Mouse (Mus musculus): ENCODE results near the gene Kcnj14.

Kcnj14 gene

DNA sequence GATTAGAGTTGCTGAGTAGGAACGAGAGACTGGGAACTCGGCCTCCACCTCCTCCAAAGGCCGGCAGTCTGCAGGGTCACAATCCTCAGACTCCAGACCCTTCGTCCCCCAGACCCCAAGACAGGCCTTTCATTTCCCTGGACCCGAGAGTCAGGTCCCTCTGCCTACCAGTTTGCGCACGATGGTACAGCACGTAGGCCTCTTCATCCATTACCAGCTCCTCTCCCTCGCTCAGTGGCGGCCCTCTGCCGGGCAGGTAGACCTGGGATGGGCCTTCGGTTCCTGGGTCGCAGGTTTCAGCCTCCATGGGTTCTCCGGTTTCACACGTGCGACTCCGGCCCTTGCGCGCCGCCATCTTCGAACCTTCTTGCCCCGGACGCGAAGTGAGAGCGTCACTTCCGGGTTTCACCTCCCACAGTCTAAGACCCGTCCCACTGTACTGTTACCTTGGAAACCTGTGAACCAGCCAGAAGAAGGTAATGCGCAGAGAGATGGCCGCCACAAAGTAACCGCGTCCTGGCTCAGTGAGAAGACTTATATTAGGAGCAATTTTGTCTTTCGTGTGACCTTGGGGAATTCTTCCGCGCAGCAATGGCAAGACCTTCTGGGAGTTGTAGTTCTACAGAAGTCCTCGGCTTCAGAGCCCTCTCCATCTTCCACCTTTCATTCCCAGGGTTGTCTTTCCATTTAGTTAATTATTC lies 6.0 kb upstream of the Kcnj14 start, which contains the start of gene Grwd1:
Grwd1 (minus strand) TSS at position 518 of the 701 bp plus-strand sequence.
- peak; percentile 95 for DNase-seq

DNA sequence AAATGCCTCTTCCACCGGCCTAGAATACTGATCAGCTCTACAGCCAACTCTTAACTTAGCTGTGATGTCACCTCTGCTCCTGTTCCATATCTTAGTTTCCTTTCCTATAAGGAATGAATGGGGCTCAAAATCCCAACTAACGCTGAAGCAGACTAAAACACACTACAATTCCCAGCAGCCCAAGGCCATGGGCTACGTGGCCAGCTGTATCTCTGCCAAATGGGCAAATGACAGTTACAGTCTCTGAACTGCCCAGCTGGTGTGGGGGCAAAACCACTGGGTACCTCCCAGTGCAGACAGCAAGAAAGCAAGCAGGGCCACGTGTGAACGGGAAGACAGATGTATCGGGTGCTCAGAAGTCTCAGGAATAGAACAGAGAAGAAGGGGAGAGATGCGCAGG lies 2.0 kb upstream of the Kcnj14 start:
- DNase-seq, result no peak

DNA sequence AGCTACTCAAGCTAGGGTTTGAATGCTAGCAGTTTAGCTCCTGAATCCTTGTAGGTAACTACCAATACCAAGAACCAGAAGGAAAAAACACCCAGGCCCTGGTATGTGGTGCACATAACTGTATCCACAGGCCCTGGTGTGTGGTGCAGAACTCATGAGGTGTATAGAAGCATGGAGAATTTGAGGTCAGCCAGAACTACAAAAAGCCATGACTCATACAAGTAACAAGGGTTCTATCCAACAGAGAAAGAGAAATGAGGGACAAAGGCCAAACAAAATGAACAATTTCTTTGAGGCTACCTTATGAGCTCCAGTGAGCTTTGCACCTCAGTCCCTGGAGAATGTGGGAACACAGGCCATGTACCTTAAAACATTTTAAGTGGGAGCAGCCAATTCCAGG lies 3.7 kb downstream of the Kcnj14 start:
- DNase-seq, result no peak

DNA sequence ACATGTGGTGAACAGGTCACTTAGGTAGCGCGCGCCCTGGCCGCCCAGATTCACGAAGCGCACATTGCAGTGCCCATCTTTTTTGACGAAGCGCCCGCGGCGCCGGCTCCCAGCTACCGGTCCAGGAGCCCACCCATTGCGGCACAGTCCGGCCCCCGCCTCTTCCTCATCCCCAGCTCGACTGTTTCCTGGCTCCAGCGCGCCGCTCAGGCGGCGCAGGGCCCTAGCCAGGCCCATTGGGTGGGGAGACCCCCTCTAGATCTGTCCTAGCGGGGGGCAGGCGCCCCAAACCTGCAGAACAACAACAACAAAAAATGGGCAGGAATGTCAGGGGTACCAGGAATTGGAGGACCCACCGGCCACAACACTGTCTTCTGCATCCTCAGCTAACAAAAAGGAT lies 4.7 kb downstream of the Kcnj14 start:
- DNase-seq, result no peak

DNA sequence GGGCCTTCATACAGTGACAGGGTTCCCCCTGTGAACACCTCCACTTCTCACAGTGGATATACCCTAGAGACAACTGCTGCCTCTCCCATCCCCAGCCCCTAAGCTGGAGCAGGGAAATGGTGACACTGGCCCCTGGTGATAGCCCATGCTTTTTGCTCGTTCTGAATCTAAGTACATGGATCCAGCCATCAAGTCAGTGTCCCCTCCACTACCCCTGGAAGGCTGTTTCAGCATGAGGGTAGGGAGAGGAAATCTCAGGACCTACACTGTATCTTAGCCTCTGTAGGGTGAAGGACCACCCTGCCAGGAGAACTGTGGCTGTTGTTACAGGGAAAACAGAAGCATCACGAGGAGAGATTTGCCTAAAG lies 8.6 kb downstream of the Kcnj14 start:
- no peak for DNase-seq

DNA sequence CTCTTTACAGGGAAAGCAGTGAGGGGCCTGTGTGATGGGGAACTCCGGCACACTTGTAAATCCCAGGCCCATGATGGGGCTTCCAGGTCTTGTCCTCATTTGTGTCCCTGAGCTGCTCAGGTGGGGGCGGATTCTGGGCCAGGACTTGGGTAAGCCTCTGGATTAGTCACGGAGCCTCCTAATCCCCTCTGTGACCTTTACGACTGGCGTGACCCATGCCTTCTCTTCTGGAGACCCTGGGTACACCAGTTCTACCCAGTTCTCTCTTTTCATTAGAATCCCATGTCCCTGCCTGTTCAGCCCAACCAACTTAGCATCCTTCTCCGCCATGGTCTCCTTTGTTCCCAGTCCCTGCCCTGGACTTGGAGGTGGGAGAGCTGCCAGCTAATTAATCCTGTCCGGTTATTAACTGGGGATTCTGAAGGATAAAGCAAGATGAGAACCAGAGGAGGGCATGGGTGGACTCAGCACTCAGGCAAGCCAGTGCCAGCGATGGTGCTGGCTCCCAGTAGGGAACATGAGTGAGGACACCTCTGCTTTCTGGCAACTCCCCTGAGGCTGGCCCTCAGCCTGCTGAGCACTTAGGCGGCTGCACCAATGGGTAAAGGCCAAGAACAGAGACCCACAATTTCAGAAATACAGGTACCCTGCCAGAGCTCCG lies 9.1 kb downstream of the Kcnj14 start:
- peak; percentile 42 for DNase-seq

DNA sequence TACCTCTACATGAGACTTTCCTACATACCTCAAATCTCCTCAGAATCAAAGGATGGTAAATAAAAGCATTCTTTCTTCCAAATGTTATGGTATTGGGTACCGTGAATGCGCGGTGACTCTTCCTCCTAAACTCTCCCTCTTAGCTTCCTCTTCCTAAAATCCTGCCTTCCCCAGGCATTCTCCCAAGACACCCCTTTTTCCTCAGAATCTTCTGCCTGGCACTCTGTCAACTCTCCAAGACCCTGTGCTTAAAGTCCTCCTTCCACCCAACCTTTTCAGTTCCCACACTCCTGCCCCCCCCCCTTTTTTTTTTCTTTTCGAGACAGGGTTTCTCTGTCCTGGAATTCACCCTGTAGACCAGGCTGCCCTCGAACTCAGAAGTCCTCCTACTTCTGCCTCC lies 9.7 kb downstream of the Kcnj14 start:
- DNase-seq, result no peak

DNA sequence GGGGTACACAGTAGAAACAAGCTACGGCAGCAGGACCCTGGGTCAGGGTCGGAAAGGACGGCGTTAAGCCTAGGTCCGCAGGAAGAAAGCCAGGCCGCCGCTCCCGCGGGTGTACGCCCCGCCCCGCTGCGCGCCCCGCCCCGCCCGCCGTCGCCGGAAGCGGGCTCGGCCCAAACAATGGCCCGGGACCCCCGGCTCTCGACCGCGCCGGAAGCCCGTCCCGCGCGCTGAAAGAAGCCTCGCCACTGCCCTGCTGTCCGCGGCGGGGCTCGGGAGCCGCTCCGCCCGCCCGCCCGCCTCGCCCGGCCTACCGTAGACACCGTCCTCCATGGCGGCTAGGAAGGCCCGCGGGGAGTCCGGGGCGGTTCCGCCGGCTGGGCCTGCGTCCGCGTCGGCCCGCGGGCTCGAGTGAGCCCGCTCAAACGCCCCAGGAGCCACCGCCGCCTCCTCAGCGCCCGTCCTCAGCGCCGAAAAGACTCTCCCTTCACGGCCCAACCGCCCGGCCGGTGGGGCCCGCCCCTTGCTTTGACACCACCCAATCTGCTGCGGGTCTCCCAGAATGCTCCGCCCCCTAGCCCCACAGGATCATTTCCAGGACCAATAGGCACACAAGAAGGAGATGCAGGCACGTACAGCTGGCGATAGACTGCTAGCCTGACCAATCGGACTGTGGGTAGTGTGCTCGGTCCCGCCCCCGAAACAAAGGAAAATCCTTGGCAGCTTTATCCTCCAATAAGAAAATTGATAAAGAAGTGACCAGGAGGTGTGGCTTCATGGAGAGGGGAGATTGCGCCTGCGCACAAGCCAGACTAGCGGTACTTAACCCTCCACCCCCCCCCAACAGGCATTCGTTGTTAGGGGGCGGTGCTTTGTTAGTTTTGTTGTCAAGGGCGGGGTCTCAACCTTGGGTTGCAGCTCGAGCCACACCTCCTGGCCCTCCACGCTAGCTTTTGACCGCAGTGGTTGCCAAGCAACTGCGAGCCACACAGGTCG lies 10.5 kb downstream of the Kcnj14 start, which contains the start of gene Cyth2:
Cyth2 (minus strand) TSS at position 795 of the 993 bp plus-strand sequence.
- DNase-seq, result peak; percentile 100

DNA sequence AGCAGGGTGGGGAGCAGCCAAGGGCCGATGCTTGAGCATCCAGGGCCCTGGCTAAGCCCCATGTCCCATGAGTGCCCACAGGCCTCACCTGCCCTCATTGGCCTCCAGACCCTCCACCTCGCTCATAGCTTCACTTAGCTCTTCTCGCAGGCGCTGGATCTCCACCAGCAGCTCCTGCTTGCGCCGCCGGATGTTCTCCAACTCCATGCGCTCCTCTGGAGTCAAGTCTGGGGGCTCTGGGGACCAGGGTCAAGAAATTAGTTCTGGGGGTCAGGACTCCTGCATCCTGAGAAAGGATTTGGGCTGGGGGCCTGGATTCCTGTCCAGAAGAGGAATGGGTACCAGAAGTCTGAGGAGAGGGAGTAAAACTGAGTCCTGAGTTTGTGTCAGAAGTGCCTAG lies 11.7 kb downstream of the Kcnj14 start:
- no peak for DNase-seq

DNA sequence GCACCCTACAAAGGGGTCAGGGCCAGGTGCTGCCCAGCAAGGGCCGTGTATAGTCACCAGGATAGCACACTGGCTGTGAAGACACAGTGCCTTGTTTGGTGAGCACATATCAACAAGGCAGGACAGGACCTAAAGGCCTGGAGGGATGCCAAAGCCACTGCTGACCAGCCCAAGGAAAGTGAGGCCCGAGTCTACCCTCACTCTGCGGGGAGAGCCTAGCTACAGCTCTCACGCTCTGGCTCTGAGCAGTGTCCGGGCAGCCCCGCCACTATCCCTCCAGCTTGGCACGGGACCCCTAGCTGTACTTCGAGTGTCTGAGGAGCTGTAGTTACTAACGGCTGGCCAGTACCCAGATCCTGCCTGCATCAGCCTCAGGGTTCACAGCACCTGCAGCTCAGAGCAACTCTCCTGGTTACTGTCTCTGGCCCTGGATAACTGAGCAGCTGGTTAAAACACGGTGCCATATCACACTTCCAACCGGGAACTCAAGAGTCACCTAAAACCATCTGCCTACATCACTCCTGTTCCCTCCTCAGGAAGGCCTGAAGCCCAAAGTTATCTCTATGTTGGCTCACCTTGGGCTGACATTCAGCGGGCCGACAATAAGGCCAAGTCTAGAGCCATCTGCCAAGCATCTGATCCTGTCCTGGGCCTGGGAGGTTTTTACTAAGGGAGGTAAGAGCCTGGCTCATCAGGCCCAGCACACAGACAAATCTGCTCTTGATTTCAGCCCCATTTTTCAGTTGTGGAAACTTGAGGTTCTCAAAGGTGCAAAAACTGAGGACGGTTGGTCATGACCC lies 15.1 kb downstream of the Kcnj14 start:
- no peak for DNase-seq

DNA sequence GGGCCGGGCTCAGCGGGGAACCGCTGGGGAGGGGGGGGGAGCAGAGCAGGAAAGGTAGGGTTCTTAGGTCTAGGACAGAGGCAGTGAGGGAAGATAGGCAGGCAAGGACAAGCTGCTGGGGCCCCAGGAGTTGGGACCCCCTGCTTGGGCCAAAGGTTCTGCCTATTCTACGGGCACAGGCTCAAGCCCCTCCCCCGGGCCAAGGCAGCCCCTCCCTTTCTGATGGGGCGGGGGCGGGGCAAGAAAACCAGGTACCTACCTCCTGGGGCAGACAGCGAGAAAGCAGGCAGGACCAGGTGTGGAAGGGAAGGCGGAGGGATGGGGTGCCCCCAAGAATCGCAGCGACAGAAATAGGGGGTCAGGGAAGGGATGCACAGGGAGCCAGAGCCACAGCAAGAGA lies 16.1 kb downstream of the Kcnj14 start:
- no peak for DNase-seq

DNA sequence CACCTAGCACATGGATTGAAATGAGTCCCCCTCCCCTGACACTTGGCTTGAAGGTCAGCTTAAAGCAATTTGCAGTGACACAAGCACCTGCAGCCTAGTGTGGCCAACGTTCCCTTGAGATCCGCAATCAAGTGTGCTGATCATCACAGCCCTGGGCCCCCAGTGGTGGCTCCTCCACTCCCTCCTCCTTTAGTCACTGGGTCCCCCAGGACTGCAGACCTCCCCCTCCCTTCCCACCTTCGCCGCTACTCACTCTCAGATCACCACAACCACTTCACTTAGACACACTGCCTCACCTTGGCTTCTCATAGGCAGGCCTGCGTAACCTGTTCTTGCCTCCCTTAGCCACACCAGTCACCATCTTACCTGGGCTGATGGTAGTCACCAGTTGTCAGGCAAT lies 18.6 kb downstream of the Kcnj14 start:
- no peak for DNase-seq

DNA sequence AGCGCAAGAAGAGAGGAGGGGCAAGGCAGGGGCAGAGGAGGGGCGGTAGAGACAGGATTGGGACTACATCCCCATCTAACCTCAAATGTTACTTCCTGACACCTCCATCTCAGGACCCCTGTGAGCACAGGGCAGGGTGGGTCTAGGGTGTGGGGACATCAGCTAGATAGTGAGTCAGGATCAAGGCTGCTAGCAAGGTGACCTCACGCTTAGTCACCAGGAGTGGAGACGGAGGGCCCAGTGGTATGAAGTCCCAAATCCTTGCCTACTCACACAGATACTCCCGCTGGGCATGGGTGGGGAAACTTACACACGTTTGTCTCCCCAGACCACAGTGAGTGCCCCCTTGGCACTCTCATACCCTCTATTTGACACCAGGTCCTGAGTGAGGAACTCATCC lies 22.0 kb downstream of the Kcnj14 start:
- DNase-seq, result no peak

DNA sequence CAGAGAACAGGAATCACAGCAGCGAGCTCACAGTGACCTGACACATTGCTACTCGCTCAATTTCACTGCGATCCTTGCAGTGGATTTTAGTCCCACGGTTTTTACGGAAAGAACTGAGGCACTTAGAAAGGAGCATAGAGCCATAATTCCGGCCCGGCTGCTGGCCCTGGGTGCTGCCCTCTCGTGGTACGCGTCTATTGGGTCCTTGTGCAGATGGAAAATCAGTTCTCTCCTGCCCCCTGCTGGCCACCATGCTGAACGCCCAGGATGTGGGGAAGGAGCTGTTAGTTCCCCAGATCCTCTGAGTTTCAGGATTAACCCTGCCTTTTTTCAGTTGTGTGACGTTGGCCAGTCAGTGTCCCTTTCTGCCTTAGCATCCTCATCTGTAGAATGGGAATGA lies 23.2 kb downstream of the Kcnj14 start:
- peak; percentile 93 for DNase-seq

DNA sequence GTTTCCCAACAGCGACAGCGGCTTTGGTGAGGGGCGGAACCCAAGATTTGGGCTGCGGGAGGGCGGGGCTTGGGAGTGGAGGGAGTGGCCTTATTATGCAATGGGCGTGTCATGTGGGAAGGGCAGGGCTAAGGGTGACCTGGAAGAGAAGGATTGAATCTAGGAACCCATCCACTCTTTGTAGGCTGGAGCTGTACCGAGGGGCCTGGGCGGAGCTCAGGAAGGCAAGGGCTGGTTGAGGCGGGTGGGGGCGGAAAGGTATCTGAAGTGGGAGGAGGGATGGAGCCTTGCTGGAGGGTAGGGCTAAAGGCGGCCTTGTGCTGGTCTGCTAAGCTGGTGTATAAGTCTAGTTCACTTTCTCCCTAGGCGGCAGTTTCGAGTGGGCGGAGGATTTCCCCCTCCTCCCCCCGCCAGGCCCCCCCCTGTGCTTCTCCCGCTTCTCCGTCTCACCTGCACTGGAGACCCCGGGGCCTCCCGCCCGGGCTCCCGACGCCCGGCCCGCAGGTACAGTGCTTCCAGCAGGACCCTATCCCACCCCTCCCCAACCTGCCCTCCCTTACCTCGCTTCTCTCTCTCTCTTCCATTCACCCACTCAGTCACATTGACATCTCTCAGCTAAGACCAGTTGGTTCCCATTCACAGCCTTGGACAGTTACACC lies 23.9 kb downstream of the Kcnj14 start:
- peak; percentile 61 for DNase-seq

DNA sequence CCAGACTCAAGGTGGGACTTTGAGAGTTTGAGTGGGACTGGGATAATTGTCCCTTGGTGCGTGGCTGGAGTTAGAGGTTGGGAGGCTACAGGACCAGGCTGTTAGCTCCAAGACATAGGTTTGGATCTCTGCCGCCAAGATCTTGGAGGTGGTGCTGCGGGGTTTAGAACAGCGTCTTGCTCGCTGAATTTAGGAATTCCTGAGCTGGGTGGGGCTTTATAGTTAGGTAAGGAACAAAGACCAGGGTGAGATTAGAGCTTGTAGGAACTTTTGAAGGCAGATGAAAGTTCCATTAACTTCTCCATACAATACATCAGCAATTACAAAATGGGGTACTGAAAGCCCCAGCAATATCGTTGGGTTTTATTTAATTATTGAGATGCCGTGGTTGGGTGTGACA lies 24.6 kb downstream of the Kcnj14 start:
- no peak for DNase-seq

DNA sequence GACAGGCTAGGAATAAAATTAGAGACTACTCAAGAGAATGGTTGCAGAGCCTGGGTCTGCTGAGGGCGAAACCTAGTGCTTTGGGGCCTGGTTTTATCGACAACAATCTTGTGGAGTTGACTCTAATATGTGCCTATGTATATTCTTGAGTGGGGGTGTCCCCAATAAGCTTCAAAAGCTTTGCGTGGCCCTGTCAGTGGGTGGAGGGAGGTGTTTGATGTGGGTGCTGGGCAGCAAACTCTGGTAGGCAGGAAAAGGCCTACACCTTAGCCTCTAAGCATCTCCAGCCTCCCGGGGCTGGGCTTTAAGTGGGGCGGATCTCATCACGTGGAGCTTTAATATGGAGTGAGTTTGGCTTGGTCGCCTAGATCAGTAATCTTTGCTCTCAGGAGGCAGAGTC lies 25.7 kb downstream of the Kcnj14 start:
- DNase-seq, result no peak

DNA sequence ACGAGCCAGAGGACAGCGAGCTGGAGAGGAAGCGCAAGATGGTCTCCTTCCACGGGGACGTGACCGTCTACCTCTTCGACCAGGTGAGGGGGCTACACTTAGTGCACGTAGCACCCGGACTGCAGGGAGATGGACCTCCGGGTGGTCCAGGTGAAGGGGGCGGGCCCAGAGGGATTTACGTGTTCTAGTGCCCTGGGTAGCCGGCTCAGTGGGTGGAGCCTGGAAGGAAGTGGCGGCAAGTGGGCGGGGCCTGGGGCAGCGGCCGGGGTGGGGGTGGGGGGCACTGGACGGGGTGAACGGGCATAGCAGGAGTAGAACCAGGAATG lies 26.1 kb downstream of the Kcnj14 start:
- DNase-seq, result peak; percentile 45

DNA sequence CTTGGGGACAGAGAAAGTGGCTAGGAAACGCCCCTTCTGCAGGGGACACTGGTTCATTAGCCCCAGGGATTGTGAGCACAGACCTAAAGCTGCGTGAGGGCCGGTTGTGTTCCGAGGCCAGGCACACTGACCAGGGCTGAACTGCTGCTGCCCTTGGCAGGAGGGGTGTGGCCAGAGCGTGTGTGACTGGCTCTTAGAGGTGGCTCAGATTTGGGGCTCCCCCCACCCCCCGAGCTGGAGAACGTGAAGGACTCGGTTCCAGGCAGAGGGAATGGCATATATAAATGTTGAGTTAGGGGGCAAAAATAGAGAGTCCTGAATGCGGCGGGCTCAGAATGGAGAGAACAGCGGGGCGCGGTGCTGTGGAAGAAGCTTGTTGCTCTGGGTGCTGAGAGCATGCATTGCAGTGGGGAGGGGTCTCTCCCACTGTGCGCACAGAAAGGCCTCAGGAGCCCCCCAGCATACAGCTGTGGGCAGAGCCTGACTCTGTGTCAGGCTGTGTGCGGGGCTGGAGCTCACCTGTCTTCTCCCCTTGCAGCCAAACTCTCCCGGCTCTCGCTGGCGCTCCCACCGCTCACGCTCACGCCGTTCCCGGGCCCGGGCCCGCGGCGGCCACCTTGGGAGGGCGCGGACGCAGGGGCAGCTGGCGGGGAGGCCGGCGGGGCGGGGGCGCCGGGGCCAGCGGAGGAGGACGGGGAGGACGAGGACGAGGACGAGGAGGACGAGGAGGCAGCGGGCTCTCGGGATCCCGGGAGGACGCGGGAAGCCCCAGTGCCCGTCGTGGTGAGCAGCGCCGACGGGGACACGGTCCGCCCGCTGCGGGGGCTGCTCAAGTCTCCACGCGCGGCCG lies 26.7 kb downstream of the Kcnj14 start:
- no peak for DNase-seq

DNA sequence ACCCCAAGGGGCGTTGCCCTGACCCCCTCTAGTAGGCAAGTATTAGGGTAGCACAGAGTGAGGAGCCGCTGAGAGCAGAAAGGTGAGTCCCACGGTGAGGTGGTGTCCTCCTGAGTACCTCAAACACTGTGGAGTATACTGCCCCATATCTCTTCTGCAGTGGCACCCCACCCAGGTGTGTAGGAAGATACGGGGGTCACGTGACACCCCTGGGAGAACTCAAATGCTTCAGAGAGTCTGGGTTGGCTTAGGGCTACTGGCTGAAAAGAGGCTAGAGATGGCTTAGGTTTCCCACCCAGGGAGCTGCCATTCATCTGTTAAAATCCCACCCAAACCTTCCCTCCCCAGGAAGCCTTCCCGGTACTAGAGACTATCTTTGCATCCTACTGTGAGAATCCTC lies 27.6 kb downstream of the Kcnj14 start:
- DNase-seq, result no peak

DNA sequence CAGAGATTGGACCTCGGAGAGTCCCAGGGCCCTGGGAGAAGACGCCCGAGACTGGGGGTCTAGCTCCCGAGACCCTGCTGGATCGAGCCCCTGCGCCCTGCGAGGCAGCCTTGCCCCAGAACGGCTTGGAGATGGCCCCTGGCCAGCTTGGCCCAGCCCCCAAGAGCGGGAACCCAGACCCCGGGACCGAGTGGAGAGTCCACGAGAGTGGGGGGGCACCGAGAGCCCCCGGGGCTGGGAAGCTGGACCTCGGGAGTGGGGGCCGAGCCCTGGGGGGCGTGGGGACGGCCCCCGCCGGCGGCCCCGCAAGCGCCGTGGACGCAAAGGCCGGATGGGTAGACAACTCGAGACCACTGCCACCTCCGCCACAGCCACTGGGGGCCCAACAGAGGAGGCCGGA lies 29.6 kb downstream of the Kcnj14 start:
- no peak for DNase-seq
